Mouse (Mus musculus) MEL-GATA-1-ER (cell line): ENCODE results near the gene Rerg.

Experiments used
- DNase-seq: peaks from one replicate; pipeline ENCODE4 v3.0.0-alpha.2; 2012; ENCODE audit warnings: low read depth; ENCODE audit errors: extremely low read depth

Gene Rerg

DNA sequence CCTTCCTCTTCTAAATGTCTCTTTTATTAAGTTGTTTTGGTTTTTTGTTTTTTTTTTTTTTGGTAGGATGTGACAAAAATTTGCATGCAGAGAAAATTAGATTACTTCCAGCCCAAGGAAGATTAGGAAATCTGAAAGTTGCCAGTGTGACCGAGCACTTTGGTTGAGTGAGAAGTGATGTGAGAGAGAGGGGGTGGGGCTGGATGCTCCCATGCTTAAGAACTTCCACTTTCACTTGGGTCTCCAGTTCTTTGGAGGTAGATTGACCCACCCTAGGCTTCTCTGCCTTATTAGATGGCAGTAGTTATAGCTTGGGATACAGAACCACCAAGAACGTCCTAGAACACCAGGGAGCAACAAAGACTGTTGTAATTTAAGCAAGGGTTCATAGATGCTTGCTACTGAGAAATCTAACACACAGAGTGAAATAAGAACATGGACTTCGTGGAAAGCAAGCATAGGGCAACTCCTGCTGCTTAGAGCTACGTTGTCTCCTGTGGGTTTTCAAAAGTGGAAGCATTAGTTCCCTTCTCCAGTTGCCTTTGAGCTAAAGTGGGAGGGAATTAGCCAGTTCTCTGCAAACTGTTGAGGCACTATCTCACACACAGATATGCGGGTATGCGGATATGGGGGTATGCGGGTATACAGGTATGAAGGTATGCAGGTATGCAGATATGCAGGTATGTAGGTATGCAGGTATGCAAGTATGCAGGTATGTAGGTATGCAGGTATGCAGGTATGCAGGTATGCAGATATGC is 152.9 kb downstream of the Rerg start:
- DNase-seq = no peak

DNA sequence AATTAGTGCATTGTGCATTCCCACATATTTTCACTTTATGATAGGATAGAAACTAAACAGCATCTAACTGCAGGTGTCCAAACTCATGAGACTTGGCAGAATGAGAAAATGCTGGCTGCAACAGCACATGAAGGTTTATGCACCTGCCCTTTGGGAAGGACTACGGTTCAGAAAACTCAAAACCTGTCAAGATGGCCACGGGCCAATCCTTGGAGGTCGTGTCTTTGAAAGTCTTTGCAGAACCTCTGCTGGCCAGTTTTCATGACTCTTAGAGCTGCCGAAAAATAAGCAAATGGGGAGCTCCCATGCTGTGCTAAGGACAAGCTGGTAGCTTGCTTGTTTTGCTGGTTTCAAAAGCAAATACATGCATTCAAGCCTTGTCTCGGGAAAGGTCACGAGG is 156.0 kb downstream of the Rerg start:
- DNase-seq = no peak

DNA sequence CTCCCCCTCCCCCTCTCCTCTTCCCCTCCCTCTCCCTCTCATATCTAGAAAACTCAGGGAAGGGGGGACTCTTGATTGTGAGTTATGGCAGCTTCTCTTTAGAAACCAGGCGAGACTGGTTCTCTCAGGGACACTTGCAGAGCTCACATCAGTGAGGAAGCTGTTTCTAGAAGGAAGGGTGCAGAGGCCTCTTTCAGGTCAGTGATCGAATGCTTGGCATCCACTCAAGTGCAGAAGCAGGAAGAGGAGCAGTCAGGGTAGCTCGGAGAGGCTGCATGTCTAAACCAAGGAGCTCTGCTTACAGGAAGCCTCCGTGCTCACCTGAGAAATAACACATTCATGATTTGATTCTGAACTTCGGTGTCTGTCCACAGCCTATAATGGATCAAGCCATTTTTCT is 159.1 kb downstream of the Rerg start:
- DNase-seq = no peak
